Mouse (Mus musculus): Measurements from ENCODE around the gene Bod1l. TPM values are rescaled to one million over a fixed set of nuclear protein-coding genes. Genes with fewer than 3 reads are reported as not detected.

Bod1l gene
- total RNA-seq, 2 experiments from 2014 or later, result 21.8 to 30.2 TPM

GRCm38 (mm10) chr5:41804643-41805042, 39.5 kb downstream of the Bod1l start:
- DNase-seq (ENCODE audit: low spot score in 2 of 2), result no peak

DNA sequence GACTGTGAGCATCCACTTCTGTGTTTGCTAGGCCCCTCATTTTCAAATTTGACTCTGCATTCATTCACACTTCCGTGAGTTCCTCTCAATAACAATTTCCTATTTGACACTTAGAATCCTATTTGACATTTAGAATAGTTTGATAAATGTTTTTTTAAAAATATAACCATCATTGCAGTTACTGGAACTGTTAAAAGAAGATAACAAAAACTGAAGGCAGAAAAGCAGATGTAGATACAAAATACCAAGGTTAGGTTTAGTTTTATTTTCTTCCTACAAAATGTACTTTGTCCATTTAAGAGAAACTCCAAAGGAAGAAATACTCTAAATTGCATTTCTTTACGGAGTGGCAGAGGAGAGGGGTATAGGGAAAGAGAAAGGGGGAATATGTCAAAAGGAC, 42.5 kb downstream of the Bod1l start:
- no peak for DNase-seq (ENCODE audit: low spot score in 2 of 2)

DNA sequence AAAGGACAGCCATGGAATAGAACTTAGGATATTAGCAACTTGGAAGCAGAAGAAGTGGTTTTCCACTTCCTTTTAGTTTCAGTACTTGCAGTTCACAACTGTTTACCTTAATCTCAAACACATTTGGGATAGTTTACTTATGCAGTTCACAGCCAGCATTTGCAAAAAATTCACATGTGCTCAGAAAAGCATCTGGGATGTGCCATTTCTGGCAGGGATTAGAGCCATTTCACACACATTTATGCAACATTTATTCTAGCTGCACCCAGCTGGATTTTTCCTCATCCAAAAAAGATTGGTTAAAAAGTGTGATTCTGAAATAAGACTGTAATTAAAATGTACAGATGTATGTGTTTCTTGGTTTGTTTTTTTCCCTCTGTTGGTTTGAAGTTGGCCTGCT, 49.7 kb downstream of the Bod1l start:
- no peak for DNase-seq (ENCODE audit: low spot score in 2 of 2)

DNA sequence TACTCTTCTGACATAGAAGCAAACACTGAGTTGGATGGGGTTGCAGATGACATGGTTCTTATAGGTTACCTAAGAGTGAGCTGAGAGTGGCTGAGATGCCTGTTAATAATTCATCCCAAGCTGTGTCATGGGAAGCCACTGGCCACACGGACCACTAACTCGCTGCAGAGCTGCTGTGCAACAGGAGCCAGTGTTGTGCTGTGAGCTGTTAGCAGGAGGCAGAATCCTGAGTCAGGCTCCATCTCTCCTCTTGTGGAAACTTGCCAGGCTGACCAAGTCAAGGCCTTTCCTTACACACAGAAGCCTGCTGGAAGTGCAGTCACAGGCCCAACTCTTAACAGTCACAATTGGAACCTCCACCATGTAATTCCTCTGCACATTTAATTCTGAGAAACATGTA, 53.6 kb downstream of the Bod1l start:
- peak; percentile 28 to 60 for DNase-seq (ENCODE audit: low spot score in 2 of 2)

- no peak for DNase-seq (ENCODE audit: low spot score in 2 of 2)
Measured at GRCm38 (mm10) chr5:41788877-41789276, 55.2 kb downstream of the Bod1l start.

- DNase-seq (ENCODE audit: low spot score in 2 of 2), result no peak
Measured at GRCm38 (mm10) chr5:41781890-41782289, 62.2 kb downstream of the Bod1l start.

DNA sequence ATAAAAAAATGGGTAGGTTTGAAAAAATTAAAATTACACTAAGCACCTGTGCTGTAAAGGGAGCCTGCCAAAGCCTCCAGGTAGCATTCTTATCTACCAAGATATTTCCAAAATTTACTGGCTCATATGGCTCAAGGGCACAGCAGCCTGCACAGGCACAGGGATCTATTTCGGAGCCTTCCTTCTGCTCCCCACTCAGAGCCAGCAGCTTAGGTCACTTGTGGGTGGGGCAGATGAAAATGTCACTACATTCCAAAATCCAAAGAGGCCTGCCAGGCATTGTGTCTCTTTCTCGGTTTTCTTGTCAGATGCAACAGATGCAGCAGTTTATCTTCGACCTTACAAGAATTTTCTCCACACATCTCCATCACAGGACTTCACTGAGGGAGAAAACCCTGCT, 64.1 kb downstream of the Bod1l start:
- no peak for DNase-seq (ENCODE audit: low spot score in 2 of 2)

DNA sequence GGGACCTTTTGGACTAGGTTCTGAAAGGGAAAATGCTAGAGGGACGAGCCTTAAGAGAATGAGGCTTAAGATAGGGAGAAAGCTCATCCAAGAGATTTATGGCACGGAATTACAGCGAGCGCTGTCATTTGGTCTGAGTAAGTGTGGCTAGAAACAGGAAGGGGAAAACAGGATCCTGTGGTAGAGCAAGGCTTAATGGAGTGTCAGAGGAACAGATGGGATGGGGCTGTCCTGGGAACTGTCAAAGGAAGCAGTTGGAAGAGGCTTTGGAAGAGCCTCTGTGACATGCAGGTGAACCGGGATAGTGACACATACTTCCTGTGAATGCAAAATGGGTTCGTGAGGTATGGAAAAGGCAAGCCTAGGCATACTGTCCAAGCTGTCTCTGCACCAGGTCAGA, 68.4 kb downstream of the Bod1l start:
- DNase-seq (ENCODE audit: low spot score in 2 of 2), result no peak

DNA sequence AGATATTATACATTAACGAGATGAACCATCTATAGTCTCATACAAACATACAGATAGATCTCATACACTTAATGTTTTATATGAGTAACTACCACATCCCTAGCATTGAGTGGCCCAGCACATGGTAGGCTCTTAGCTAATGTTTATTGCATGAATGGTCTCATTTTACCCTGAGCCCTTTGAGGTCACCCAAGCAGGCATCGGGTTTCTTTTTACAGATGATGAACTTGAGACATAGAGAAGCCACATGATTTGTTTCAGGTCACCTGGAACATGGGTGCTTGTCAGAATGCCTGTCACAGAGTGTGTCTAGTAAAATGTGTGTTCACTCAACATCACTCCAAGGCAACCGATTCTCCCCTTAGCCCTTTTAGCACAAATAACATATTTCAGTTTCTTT, 68.8 kb downstream of the Bod1l start:
- no peak for DNase-seq (ENCODE audit: low spot score in 2 of 2)

GRCm38 (mm10) chr5:41768382-41769040, 75.6 kb downstream of the Bod1l start:
- peak; percentile 91 to 92 for DNase-seq (ENCODE audit: low spot score in 2 of 2)

GRCm38 (mm10) chr5:41767296-41768200, 76.6 kb downstream of the Bod1l start:
- no peak for DNase-seq (ENCODE audit: low spot score in 2 of 2)

DNA sequence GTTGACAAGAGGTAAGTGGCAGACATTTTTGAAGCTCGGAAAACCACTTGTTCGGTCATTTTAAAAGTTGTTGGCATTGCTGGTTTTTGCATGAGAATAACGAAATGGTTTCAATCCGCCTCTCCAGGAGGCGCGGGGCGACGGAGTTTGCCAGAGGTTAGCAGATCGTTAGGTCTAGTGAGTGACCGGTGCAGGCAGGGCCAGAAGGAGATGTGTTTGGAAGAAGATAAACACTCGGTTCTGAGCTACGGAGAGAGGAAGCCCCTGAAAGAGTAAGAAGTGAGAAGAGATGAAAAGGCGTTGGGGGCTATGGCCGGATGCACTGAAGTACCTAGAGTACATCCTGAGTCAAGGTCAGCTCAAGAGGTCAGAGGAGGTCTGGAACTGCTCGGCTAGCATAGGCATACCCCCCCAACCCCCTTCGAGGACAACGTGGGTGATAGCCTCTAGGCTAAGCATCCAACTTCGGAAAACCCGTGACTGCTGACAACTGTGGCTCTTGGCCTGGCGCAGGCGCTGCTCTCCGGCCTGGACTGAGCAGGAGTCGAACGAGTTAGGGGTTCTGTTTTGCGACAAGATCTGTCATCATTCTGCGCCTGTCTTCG, 77.6 kb downstream of the Bod1l start:
- no peak for DNase-seq (ENCODE audit: low spot score in 2 of 2)

DNA sequence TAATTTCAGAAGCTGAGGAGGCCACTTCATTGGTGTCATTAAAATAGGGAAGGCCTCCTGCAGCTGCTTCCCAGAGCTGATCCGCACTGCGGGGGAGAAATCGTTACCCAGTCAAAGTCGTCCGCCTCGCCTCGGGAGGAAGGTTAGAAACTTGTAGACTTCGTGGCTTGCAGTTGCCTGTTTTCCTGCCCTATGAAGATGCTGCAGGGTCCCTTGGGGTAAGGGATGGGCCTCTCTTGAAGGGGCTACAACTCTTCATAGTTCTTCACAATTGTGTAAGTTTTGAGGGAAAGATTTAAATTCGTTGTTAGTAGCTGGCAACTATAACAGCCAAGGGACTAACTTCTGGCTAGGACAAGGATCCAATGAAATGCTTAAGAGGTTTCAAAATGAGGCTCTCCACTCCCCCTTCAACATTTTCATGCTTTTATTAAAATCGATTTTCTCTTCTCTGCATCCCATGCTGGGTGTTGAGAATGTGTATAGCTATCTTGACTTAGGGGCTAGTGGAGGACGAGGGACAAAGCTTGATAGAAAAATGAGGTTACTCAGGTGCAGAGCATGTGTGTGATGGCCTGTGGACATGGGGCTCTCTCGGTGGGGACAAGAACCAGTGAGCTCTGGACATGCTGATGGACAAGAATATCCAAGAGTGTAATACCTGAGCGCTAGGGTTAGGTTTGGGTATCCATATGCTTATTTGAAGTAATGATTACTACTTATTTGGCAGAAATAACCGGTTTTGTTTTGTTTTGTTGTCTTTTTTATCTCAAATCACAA, 78.3 kb downstream of the Bod1l start:
- no peak for DNase-seq (ENCODE audit: low spot score in 2 of 2)

DNA sequence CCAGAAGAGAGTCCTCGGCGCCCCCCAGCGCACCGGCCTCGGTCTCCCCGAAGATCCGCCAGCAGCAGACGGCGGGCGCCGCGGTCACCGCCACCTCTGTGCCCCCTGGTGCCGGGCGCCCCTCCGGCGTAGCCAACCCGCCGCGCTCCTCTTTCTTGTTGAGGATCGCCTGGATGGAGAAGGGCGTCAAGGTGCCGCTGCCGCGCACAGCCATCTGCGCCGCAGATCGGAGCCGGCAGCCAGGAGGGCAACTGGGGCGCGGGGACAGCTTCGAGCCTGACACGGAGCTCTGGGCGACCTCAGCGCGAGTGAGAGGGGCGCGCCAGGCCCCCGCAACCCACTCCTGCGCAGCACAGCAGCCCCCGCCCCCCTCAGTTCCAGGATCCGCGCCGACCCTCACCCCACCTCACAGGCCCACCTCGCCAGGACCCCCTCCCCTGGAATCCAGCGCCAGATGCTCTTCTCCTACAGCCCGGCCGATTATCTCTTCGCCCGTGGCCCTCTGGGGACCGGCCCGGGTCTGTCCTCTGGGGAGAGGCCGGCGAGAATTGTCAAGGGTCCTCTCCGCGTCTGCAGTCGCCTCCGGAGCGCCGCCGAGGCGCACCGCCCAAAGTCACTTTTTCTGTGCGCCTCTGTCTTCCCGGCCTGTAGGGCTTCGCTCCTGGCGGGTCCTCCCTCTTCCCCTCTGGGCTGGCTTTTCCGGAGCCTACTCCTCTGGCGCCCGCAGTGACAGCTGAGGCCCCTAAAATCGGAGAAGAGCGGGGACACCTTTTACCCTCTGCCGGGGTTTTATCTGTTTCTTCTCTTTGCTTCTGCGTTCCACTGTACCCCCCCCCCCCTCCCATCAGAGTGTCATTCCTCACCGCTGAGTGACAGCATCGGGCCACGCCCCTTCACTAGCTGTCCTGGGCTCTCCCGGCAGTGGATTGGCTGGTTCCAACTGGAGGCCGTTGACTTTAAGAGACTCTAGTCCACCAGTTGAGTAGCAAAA, 80.1 kb downstream of the Bod1l start, which contains the start of gene Nkx3-2:
Nkx3-2 (minus strand) TSS at position 771 of the 991 bp plus-strand sequence.
- DNase-seq (ENCODE audit: low spot score in 2 of 2), result no peak

DNA sequence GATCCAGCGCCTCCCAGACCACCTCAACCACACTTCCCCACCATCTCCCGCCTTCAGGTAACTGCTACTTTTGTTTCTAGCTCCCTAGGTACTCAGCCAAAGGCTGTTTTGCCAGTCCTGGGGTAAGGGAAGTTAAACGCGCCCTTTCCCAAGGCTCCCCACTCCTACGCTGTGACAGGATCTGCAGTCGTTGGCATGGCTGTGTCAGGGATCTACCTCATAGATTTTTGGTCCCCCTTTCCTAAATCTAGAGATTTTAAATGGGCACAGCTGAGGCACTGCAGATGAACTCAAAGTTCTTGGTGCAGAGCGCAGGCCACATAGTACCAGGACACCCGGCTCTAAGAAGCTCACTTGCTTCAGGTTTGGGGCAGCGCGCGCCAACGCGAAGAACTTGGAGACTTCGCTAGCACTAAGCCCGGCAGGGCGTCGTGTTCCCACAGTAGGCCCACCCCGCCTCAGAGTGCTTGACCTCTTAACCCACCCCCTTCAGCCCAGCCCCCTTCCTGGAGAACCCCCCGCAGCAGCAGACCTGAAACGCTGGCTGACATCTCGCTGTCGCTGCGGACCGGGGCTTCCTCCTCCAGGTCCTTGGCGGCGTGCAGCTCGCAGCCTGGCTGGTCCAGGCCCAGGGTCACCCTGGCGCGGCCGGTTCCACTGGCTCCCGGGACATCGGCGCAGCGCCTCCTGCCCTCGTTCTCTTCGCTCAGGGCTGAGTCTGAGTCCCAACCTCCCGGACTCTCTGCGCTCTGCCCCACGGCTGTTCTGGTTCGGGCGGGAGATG, 81.0 kb downstream of the Bod1l start:
- DNase-seq (ENCODE audit: low spot score in 2 of 2), result no peak

- DNase-seq (ENCODE audit: low spot score in 2 of 2), result no peak
Measured at GRCm38 (mm10) chr5:41762141-41762946, 81.8 kb downstream of the Bod1l start.

DNA sequence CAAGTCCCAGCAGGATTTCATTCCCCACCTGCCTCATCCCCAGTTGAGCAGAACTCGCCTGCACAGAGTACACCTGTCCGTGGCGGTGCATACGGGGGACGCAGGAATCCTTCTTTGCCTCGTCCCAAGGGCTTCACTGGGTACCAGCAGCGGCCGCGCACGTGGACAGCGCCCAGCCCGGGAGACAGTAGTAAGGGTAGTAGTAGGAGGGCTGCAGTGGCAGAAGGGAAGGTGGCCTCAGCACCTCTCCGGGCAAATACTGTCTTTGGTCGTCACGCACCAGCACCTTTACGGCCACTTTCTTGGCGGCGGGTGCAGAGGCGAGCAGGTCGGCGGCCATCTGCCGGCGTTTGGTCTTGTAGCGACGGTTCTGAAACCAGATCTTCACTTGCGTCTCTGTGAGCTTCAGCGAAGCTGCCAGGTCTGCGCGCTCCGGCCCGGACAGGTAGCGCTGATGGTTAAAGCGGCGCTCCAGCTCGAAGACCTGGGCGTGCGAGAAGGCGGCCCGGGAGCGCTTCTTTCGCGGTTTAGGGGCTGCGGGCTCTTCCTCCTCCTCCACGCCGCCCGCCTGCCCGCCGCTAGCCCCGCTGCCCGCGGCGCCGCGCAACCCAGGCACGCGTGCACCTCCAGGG, 82.5 kb downstream of the Bod1l start:
- no peak for DNase-seq (ENCODE audit: low spot score in 2 of 2)

All from adrenal gland, adult 18-20 months (tissue).